Mouse (Mus musculus) MEL (cell line): Measurements from ENCODE around the gene Ipo7. TPM values are rescaled to one million over a fixed set of nuclear protein-coding genes. Genes with fewer than 3 reads are reported as not detected.
A peak's percentile ranks its signal among the peaks of the same experiment; 100 is the strongest.

Experiments used
- DNase-seq: peaks from one replicate; pipeline ENCODE4 v3.0.0; 2011; ENCODE audit warnings: low read depth, low spot score
- H3K27ac ChIP-seq: 2 replicates; pipeline ENCODE4 v1.5.1; 2012; ENCODE audit warnings: low read depth, mild to moderate bottlenecking, control low read depth, low read length, moderate library complexity; ENCODE audit not compliant: control insufficient read depth
- H3K27me3 ChIP-seq, 2 experiments: fragments of 150-350 bp in 1 of 2; sonication (generic) in 1 of 2; 2 replicates each; pipeline ENCODE4 v1.6.1; 2012; ENCODE audit warnings: low read length in 2 of 2, mild to moderate bottlenecking in 2 of 2, improper control_type of control experiment in 1 of 2, moderate library complexity in 1 of 2; ENCODE audit not compliant: insufficient read depth in 2 of 2, control insufficient read depth in 1 of 2
- H3K36me3 ChIP-seq, 2 experiments: 2 replicates each; pipeline ENCODE4 v1.6.1; 2012 to 2014; ENCODE audit warnings: low read length in 2 of 2, improper control_type of control experiment in 1 of 2, inconsistent platforms in 1 of 2, mild to moderate bottlenecking in 1 of 2; ENCODE audit not compliant: insufficient read depth in 2 of 2, control insufficient read depth in 1 of 2
- H3K4me1 ChIP-seq, 2 experiments: fragments of 150-350 bp in 1 of 2; sonication (generic) in 1 of 2; 2 replicates each; pipeline ENCODE4 v1.6.1; 2012; ENCODE audit warnings: low read length in 2 of 2, improper control_type of control experiment in 1 of 2, mild to moderate bottlenecking in 1 of 2; ENCODE audit not compliant: insufficient read depth in 2 of 2, control insufficient read depth in 1 of 2
- H3K4me3 ChIP-seq, 2 experiments: fragments of 150-350 bp in 1 of 2; sonication (generic) in 1 of 2; 2 replicates each; pipeline ENCODE4 v1.5.1; 2012; ENCODE audit warnings: low read depth in 2 of 2, low read length in 2 of 2, mild to moderate bottlenecking in 2 of 2, moderate library complexity in 2 of 2, control low read depth in 1 of 2, improper control_type of control experiment in 1 of 2; ENCODE audit not compliant: control insufficient read depth in 1 of 2, insufficient read depth in 1 of 2
- H3K79me2 ChIP-seq: 2 replicates; pipeline ENCODE4 v1.6.1; 2012; ENCODE audit warnings: mild to moderate bottlenecking, low read length, moderate library complexity; ENCODE audit not compliant: control insufficient read depth, poor library complexity, insufficient read depth
- H3K9ac ChIP-seq: 2 replicates; pipeline ENCODE4 v1.6.1; 2012; ENCODE audit warnings: low read depth, mild to moderate bottlenecking, control low read depth, low read length, moderate library complexity; ENCODE audit not compliant: control insufficient read depth, poor library complexity, severe bottlenecking
- H3K9me3 ChIP-seq: fragments of 150-350 bp; sonication (generic); replicated peaks from 2 replicates; pipeline ENCODE4 v1.6.1; 2012; ENCODE audit warnings: mild to moderate bottlenecking, low read length, improper control_type of control experiment, moderate library complexity; ENCODE audit not compliant: insufficient read depth
- BHLHE40 ChIP-seq: IDR thresholded peaks from 2 replicates; pipeline ENCODE4 v1.6.1; 2012; ENCODE audit warnings: low read depth, mild to moderate bottlenecking, inconsistent platforms, low read length, improper control_type of control experiment, borderline replicate concordance
- CHD2 ChIP-seq: IDR thresholded peaks from 2 replicates; pipeline ENCODE4 v1.6.1; 2011; ENCODE audit warnings: low read length, improper control_type of control experiment
- CTCF ChIP-seq, 3 experiments: IDR thresholded peaks in 2 of 3; conservative IDR thresholded peaks in 1 of 3; 2 replicates each; pipeline ENCODE4 v1.5.1; 2011 to 2012; ENCODE audit warnings: low read length in 3 of 3, low read depth in 2 of 3, mild to moderate bottlenecking in 2 of 3, improper control_type of control experiment in 1 of 3, inconsistent platforms in 1 of 3, mixed read lengths in 1 of 3, moderate library complexity in 1 of 3; ENCODE audit not compliant: control insufficient read depth in 1 of 3, insufficient read depth in 1 of 3, poor library complexity in 1 of 3, severe bottlenecking in 1 of 3
- E2F4 ChIP-seq: IDR thresholded peaks from 2 replicates; pipeline ENCODE4 v1.6.1; 2011; ENCODE audit warnings: low read depth, low read length, improper control_type of control experiment, borderline replicate concordance
- ELF1 ChIP-seq: IDR thresholded peaks from 2 replicates; pipeline ENCODE4 v1.6.1; 2014; ENCODE audit warnings: low read depth, mild to moderate bottlenecking, inconsistent platforms, low read length, improper control_type of control experiment, moderate library complexity
- EP300 ChIP-seq, 2 experiments: IDR thresholded peaks; 2 replicates each; pipeline ENCODE4 v1.6.1; 2011; ENCODE audit warnings: improper control_type of control experiment in 2 of 2, low read length in 2 of 2, low read depth in 1 of 2, mild to moderate bottlenecking in 1 of 2
- ETS1 ChIP-seq: IDR thresholded peaks from 2 replicates; pipeline ENCODE4 v1.6.1; 2012; ENCODE audit warnings: low read depth, mild to moderate bottlenecking, inconsistent platforms, low read length, improper control_type of control experiment, moderate library complexity
- GABPA ChIP-seq: IDR thresholded peaks from 2 replicates; pipeline ENCODE4 v1.6.1; 2012; ENCODE audit warnings: low read depth, mild to moderate bottlenecking, inconsistent platforms, low read length, improper control_type of control experiment, moderate library complexity
- GATA1 ChIP-seq: IDR thresholded peaks from 2 replicates; pipeline ENCODE4 v1.6.1; 2011; ENCODE audit warnings: low read depth, low read length, improper control_type of control experiment
- HCFC1 ChIP-seq: IDR thresholded peaks from 2 replicates; pipeline ENCODE4 v1.6.1; 2012; ENCODE audit warnings: low read depth, mild to moderate bottlenecking, inconsistent platforms, low read length, improper control_type of control experiment, moderate library complexity
- JUND ChIP-seq: IDR thresholded peaks from 2 replicates; pipeline ENCODE4 v1.6.1; 2011; ENCODE audit warnings: low read depth, mild to moderate bottlenecking, improper control_type of control experiment, low read length
- KAT2A ChIP-seq: conservative IDR thresholded peaks from 2 replicates; pipeline ENCODE4 v1.6.1; 2012; ENCODE audit warnings: low read depth, low read length, improper control_type of control experiment, inconsistent platforms
- MAFK ChIP-seq: IDR thresholded peaks from 2 replicates; pipeline ENCODE4 v1.6.1; 2011; ENCODE audit warnings: low read depth, mild to moderate bottlenecking, low read length, improper control_type of control experiment, borderline replicate concordance
- MAX ChIP-seq: IDR thresholded peaks from 2 replicates; pipeline ENCODE4 v1.6.1; 2011; ENCODE audit warnings: low read length, improper control_type of control experiment
- MAZ ChIP-seq: IDR thresholded peaks from 2 replicates; pipeline ENCODE4 v1.6.1; 2012; ENCODE audit warnings: low read depth, mild to moderate bottlenecking, inconsistent platforms, low read length, improper control_type of control experiment
- MEF2A ChIP-seq: IDR thresholded peaks from 2 replicates; pipeline ENCODE4 v1.6.1; 2014; ENCODE audit warnings: low read depth, mild to moderate bottlenecking, inconsistent platforms, low read length, improper control_type of control experiment; ENCODE audit not compliant: poor library complexity, insufficient replicate concordance, severe bottlenecking; ENCODE audit errors: extremely low read depth
- MXI1 ChIP-seq: IDR thresholded peaks from 2 replicates; pipeline ENCODE4 v1.6.1; 2011; ENCODE audit warnings: mild to moderate bottlenecking, low read depth, low read length, improper control_type of control experiment
- MYB ChIP-seq: IDR thresholded peaks from 2 replicates; pipeline ENCODE4 v1.6.1; 2011; ENCODE audit warnings: mild to moderate bottlenecking, low read depth, low read length, improper control_type of control experiment
- MYC ChIP-seq: IDR thresholded peaks from 2 replicates; pipeline ENCODE4 v1.6.1; 2011; ENCODE audit warnings: low read depth, mild to moderate bottlenecking, low read length, improper control_type of control experiment, moderate library complexity
- NELFE ChIP-seq: IDR thresholded peaks from 2 replicates; pipeline ENCODE4 v1.6.1; 2011; ENCODE audit warnings: low read depth, low read length, improper control_type of control experiment
- NRF1 ChIP-seq: IDR thresholded peaks from 2 replicates; pipeline ENCODE4 v1.6.1; 2014; ENCODE audit warnings: low read depth, mild to moderate bottlenecking, inconsistent platforms, low read length, improper control_type of control experiment, moderate library complexity; ENCODE audit not compliant: poor library complexity, insufficient read depth, severe bottlenecking
- POLR2AphosphoS2 ChIP-seq: IDR thresholded peaks from 2 replicates; pipeline ENCODE4 v1.6.1; 2011; ENCODE audit warnings: low read length, improper control_type of control experiment
- POLR2AphosphoS5 ChIP-seq: IDR thresholded peaks from 2 replicates; pipeline ENCODE4 v1.6.1; 2012; ENCODE audit warnings: low read depth, borderline replicate concordance, mild to moderate bottlenecking, inconsistent platforms, low read length, moderate library complexity, mixed read lengths
- RAD21 ChIP-seq: IDR thresholded peaks from 2 replicates; pipeline ENCODE4 v1.6.1; 2011; ENCODE audit warnings: mild to moderate bottlenecking, low read depth, low read length, improper control_type of control experiment
- SIN3A ChIP-seq: IDR thresholded peaks from 2 replicates; pipeline ENCODE4 v1.6.1; 2012; ENCODE audit warnings: low read length, improper control_type of control experiment, inconsistent platforms
- SMC3 ChIP-seq: IDR thresholded peaks from 2 replicates; pipeline ENCODE4 v1.6.1; 2011; ENCODE audit warnings: low read depth, low read length, improper control_type of control experiment
- TAL1 ChIP-seq: IDR thresholded peaks from 2 replicates; pipeline ENCODE4 v1.6.1; 2012; ENCODE audit warnings: mild to moderate bottlenecking, inconsistent platforms, low read length, moderate library complexity, mixed read lengths
- TBP ChIP-seq: IDR thresholded peaks from 2 replicates; pipeline ENCODE4 v1.8.0; 2011; ENCODE audit warnings: low read depth, low read length, improper control_type of control experiment
- TCF12 ChIP-seq: IDR thresholded peaks from 2 replicates; pipeline ENCODE4 v1.6.1; 2014; ENCODE audit warnings: low read depth, mild to moderate bottlenecking, inconsistent platforms, low read length, improper control_type of control experiment, moderate library complexity
- UBTF ChIP-seq: IDR thresholded peaks from 2 replicates; pipeline ENCODE4 v1.6.1; 2012; ENCODE audit warnings: low read depth, mild to moderate bottlenecking, inconsistent platforms, low read length, improper control_type of control experiment, moderate library complexity, borderline replicate concordance; ENCODE audit not compliant: insufficient read depth
- USF1 ChIP-seq: IDR thresholded peaks from 2 replicates; pipeline ENCODE4 v1.6.1; 2014; ENCODE audit warnings: low read depth, mild to moderate bottlenecking, inconsistent platforms, low read length, improper control_type of control experiment, moderate library complexity
- USF2 ChIP-seq, 2 experiments: IDR thresholded peaks; 2 replicates each; pipeline ENCODE4 v1.6.1; 2011 to 2012; ENCODE audit warnings: improper control_type of control experiment in 2 of 2, low read length in 2 of 2, borderline replicate concordance in 1 of 2, inconsistent platforms in 1 of 2, low read depth in 1 of 2, mild to moderate bottlenecking in 1 of 2; ENCODE audit not compliant: insufficient read depth in 1 of 2
- ZC3H11A ChIP-seq: IDR thresholded peaks from 2 replicates; pipeline ENCODE4 v1.6.1; 2012; ENCODE audit warnings: low read depth, mild to moderate bottlenecking, inconsistent platforms, low read length, improper control_type of control experiment
- ZKSCAN1 ChIP-seq: IDR thresholded peaks from 2 replicates; pipeline ENCODE4 v1.6.1; 2012; ENCODE audit warnings: low read depth, mild to moderate bottlenecking, inconsistent platforms, low read length, improper control_type of control experiment, moderate library complexity
- ZMIZ1 ChIP-seq: IDR thresholded peaks from 2 replicates; pipeline ENCODE4 v1.6.1; 2012; ENCODE audit warnings: low read depth, mild to moderate bottlenecking, inconsistent platforms, low read length, improper control_type of control experiment, moderate library complexity
- ZNF384 ChIP-seq: IDR thresholded peaks from 2 replicates; pipeline ENCODE4 v1.6.1; 2012; ENCODE audit warnings: low read depth, mild to moderate bottlenecking, inconsistent platforms, low read length, improper control_type of control experiment
- polyA plus RNA-seq, 2 experiments: library from polyadenylated mRNA; stranded (reverse) in 1 of 2; unstranded in 1 of 2; fragments of >175 nt in 1 of 2; fragments of >200 nt in 1 of 2; gene quantifications; 2 replicates each; pipeline versions ENCODE4 v1.2.1 to v1.2.4; 2012; ENCODE audit warnings: low replicate concordance in 2 of 2, low read depth in 1 of 2; ENCODE audit not compliant: insufficient read length in 2 of 2, insufficient read depth in 1 of 2, missing spikeins in 1 of 2
- total RNA-seq: library from RNA; depleted of rRNA; stranded (reverse); fragments of 300-350 nt; gene quantifications from 2 replicates; pipeline ENCODE4 v1.2.3, GENCODE M21; 2012

The Ipo7 gene
- total and polyA plus RNA-seq, 3 experiments: 111 to 172 (median 145) TPM

DNA sequence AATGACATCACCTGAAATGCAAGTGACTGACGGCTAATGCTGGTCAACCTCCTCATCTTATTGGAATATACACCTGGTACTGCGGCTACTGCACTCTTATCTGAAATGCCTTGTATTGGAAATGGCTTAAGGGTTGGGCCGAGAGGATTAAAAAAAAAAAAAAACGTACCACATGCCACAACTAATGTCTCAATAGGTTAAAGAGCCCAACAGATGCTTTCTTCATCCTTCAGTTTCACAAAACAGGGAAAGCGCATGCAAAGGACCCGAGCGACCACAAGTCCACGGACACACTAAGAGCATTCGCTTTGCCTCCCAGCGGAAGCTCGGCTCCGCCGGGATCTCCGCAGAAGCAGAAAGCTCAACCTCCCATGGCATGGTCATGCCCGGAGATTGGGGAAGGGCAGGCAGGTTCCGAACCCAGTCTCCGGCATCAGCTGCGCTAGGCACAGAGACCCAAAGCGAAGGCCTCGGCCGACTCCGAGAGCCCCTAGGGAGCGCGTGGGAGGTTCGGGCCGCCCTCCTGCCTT is 42.7 kb downstream of the Ipo7 start:
- Histone ChIP-seq H3K36me3 (peaks cover 12 to 27% of the 10 kb centered on the region in 2 experiments), H3K27me3 (no peaks in the 10 kb centered on the region), H3K9me3 (no peaks in the 10 kb centered on the region), H3K79me2 (peaks cover 23% of the 10 kb centered on the region), H3K4me1 (peaks cover 0 to 14% of the 10 kb centered on the region in 2 experiments; a peak in 2 of 4 replicates), H3K9ac (peak overlapping the region; percentile 97), H3K4me3 (peak overlapping the region; percentile 67 to 79), H3K27ac (peak overlapping the region; percentile 95)
- peak; percentile 77 for DNase-seq
- no peak; the same call in 1 of the 2 replicates for TF ChIP-seq ETS1
- TF ChIP-seq ELF1: no peak
- peak; percentile 24; the same call in 1 of the 2 replicates for TF ChIP-seq CHD2
- no peak for TF ChIP-seq KAT2A
- no peak; the same call in 1 of the 2 replicates for TF ChIP-seq SMC3
- TF ChIP-seq MXI1: peak; percentile 78
- TF ChIP-seq SIN3A: peak; percentile 60; the same call in 1 of the 2 replicates
- TF ChIP-seq E2F4: 0 out of 2 replicates have a peak, but pooled peaks have one; percentile 2
- TF ChIP-seq MAZ: no peak
- TF ChIP-seq MYC: peak; percentile 85
- 0 out of 2 replicates have a peak, but pooled peaks have one; percentile 4 for TF ChIP-seq TAL1
- TF ChIP-seq HCFC1: no peak
- TF ChIP-seq USF1: no peak
- no peak for TF ChIP-seq EP300 (IDR thresholded peaks at IDR 0.05; ENCODE audit: low read depth in 1 of 2, low read length in 2 of 2)
- TF ChIP-seq MYB: peak; percentile 31
- no peak for TF ChIP-seq ZKSCAN1
- no peak for TF ChIP-seq CTCF (IDR thresholded peaks at IDR 0.05 in 2 of 3, conservative IDR thresholded peaks at IDR 0.05 in 1 of 3; ENCODE audit: control insufficient read depth in 1 of 3, insufficient read depth in 1 of 3, low read depth in 2 of 3, low read length in 3 of 3, poor library complexity in 1 of 3, severe bottlenecking in 1 of 3)
- TF ChIP-seq MAX: peak; percentile 77; the same call in 1 of the 2 replicates
- TF ChIP-seq MEF2A: no peak
- TF ChIP-seq ZC3H11A: no peak
- TF ChIP-seq ZMIZ1: peak; percentile 72
- no peak for TF ChIP-seq NRF1
- TF ChIP-seq POLR2AphosphoS5: no peak; the same call in 1 of the 2 replicates
- TF ChIP-seq MAFK: no peak
- TF ChIP-seq UBTF: 0 out of 2 replicates have a peak, but pooled peaks have one; percentile 40
- peak; percentile 92 for TF ChIP-seq POLR2AphosphoS2
- TF ChIP-seq NELFE: no peak; the same call in 1 of the 2 replicates
- no peak for TF ChIP-seq GABPA
- TF ChIP-seq GATA1: 0 out of 2 replicates have a peak, but pooled peaks have one; percentile 19
- TF ChIP-seq TCF12: no peak
- TF ChIP-seq JUND: no peak
- TF ChIP-seq TBP: no peak
- no peak for TF ChIP-seq BHLHE40
- TF ChIP-seq USF2 (IDR thresholded peaks at IDR 0.05; ENCODE audit: borderline replicate concordance in 1 of 2, insufficient read depth in 1 of 2, low read depth in 1 of 2, low read length in 2 of 2): no peak
- peak; percentile 79 for TF ChIP-seq ZNF384
- TF ChIP-seq RAD21: no peak
